Mouse (Mus musculus) embryonic fibroblast, embryonic 13.5 days (primary cell): ENCODE results near the gene Fubp3.

Experiments used
- CTCF ChIP-seq: IDR thresholded peaks from 2 replicates; pipeline ENCODE4 v1.5.1; 2011; ENCODE audit warnings: mild to moderate bottlenecking, control low read depth, low read length, moderate library complexity, borderline replicate concordance; ENCODE audit not compliant: insufficient read depth
- POLR2A ChIP-seq: IDR thresholded peaks from 2 replicates; pipeline ENCODE4 v1.6.1; 2011; ENCODE audit warnings: low read depth, mild to moderate bottlenecking, control low read depth, low read length, moderate library complexity

DNA sequence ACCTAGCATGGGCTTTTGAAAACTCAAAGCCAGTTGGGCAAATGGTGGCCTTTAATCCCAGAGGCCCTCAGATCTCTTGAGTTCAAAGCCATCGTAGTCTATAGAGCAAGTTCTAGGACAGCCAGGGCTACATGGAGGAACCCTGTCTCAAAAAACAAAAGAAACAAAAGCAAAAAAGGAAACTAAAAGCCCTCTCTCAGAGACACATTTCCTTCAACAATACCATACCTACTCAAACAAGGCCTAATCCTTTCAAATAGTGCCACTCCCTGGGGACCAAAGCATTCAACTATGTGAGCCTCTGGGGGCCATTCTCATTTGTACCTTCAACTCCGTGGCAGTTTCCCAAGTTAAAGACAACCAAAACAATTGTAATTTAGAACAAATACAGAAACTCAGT is 9.2 kb downstream of the Fubp3 start:
- TF ChIP-seq CTCF (no peak), POLR2A (no peak)
